Mouse (Mus musculus): ENCODE data around the gene Adprhl1.

GRCm38 (mm10) chr8:13208627-13209355, 45.2 kb downstream of the Adprhl1 start:
- TF ChIP-seq CTCF (IDR thresholded peaks at IDR 0.05; ENCODE audit: low read depth, low read length) (peak; percentile 44; the same call in 1 of the 2 replicates), POLR2A (IDR thresholded peaks at IDR 0.05; ENCODE audit: extremely low read depth, insufficient read depth, low read length) (no peak)
